In genomic region chrX:140956272-140956940, GRCm38 (mm10) we compare ENCODE assay signal across 8 mouse cellular contexts. TPM values are rescaled to one million over a fixed set of nuclear protein-coding genes. Genes with fewer than 3 reads are reported as not detected.
DNase-seq lines count a peak whose midpoint lies in the region; ATAC-seq and TF ChIP-seq lines count a peak whose summit lies in the region.

Gene Psmd10 (minus strand): TSS chrX:140956728.
Gene Atg4a (plus strand): TSS chrX:140956907.

- no peaks in the 10 kb centered on the region for H3K27me3 ChIP-seq in heart, embryonic 12.5 days (replicated peaks)
- no peaks in the 10 kb centered on the region for H3K27me3 ChIP-seq in kidney, postnatal 0 days (ENCODE audit: insufficient read depth, low read length)
- H3K27me3 ChIP-seq in liver, embryonic 11.5 days (replicated peaks; ENCODE audit: control insufficient read depth, insufficient read depth, low read length), result peaks cover 3% of the 10 kb centered on the region; the same call in 1 of the 2 replicates
- H3K27me3 ChIP-seq in stomach, embryonic 14.5 days (ENCODE audit: control insufficient read depth, insufficient read depth, low read length), result no peaks in the 10 kb centered on the region

- no peaks in the 10 kb centered on the region for H3K4me1 ChIP-seq in heart, embryonic 12.5 days (replicated peaks)
- no peaks in the 10 kb centered on the region for H3K4me1 ChIP-seq in kidney, postnatal 0 days (replicated peaks; ENCODE audit: insufficient read depth, low read length)
- H3K4me1 ChIP-seq in liver, embryonic 11.5 days (replicated peaks; ENCODE audit: control insufficient read depth, insufficient read depth, low read length), result no peaks in the 10 kb centered on the region; the same call in 1 of the 2 replicates
- no peaks in the 10 kb centered on the region for H3K4me1 ChIP-seq in stomach, embryonic 14.5 days (ENCODE audit: control insufficient read depth, insufficient read depth, low read length)

- TF ChIP-seq CTCF in kidney, postnatal 0 days (IDR thresholded peaks at IDR 0.05; ENCODE audit: low read depth), result no peak

- peak within 1 kb of the TSS; percentile 63 for H3K4me3 ChIP-seq in heart, embryonic 12.5 days
- H3K4me3 ChIP-seq in kidney, postnatal 0 days (replicated peaks; ENCODE audit: low read depth, low read length), result peak within 1 kb of the TSS; percentile 48
- H3K4me3 ChIP-seq in liver, embryonic 11.5 days (ENCODE audit: low read depth, low read length), result peak within 1 kb of the TSS; percentile 58
- H3K4me3 ChIP-seq in stomach, embryonic 14.5 days (ENCODE audit: low read depth, low read length), result peak within 1 kb of the TSS; percentile 38

- H3K36me3 ChIP-seq in heart, embryonic 12.5 days, result peaks cover 5% of the 10 kb centered on the region; the same call in 1 of the 2 replicates
- no peaks in the 10 kb centered on the region for H3K36me3 ChIP-seq in kidney, postnatal 0 days (ENCODE audit: insufficient read depth, low read length)
- no peaks in the 10 kb centered on the region for H3K36me3 ChIP-seq in liver, embryonic 11.5 days (ENCODE audit: control insufficient read depth, insufficient read depth, low read length)
- no peaks in the 10 kb centered on the region for H3K36me3 ChIP-seq in stomach, embryonic 14.5 days (ENCODE audit: control insufficient read depth, insufficient read depth, low read length)

- peak; percentile 94 for DNase-seq in CD4-positive helper T cell, adult 2 months (ENCODE audit: low read depth, low spot score)
- peak; percentile 86 for DNase-seq in brain, embryonic 18.5 days (ENCODE audit: low read depth, low spot score)
- DNase-seq in kidney, postnatal 0 days (ENCODE audit: low spot score), result peak; percentile 98
- peak; percentile 78 for DNase-seq in liver, embryonic 11.5 days (ENCODE audit: low spot score)
- DNase-seq in naive thymus-derived CD4-positive, alpha-beta T cell, adult 2 months (ENCODE audit: low read depth), result peak; percentile 94

- H3K4me2 ChIP-seq in heart, embryonic 12.5 days, result peak within 1 kb of the TSS; percentile 68
- H3K4me2 ChIP-seq in kidney, postnatal 0 days (ENCODE audit: low read length), result peak within 1 kb of the TSS; percentile 54
- peak within 1 kb of the TSS; percentile 64 for H3K4me2 ChIP-seq in liver, embryonic 11.5 days
- H3K4me2 ChIP-seq in stomach, embryonic 14.5 days (replicated peaks; ENCODE audit: low read depth, low read length), result peak within 1 kb of the TSS; percentile 56

- no peaks in the 10 kb centered on the region for H3K9me3 ChIP-seq in heart, embryonic 12.5 days (replicated peaks)
- no peaks in the 10 kb centered on the region for H3K9me3 ChIP-seq in kidney, postnatal 0 days (replicated peaks; ENCODE audit: low read length)
- no peaks in the 10 kb centered on the region for H3K9me3 ChIP-seq in liver, embryonic 11.5 days (ENCODE audit: control insufficient read depth, low read length)
- H3K9me3 ChIP-seq in stomach, embryonic 14.5 days (ENCODE audit: control insufficient read depth, low read depth, low read length), result no peaks in the 10 kb centered on the region

- H3K9ac ChIP-seq in heart, embryonic 12.5 days, result peak within 1 kb of the TSS; percentile 58
- H3K9ac ChIP-seq in kidney, postnatal 0 days (ENCODE audit: low read depth, low read length), result peak within 1 kb of the TSS; percentile 47; the same call in 1 of the 2 replicates
- H3K9ac ChIP-seq in liver, embryonic 11.5 days (ENCODE audit: low read depth, low read length), result peak within 1 kb of the TSS; percentile 57
- peak within 1 kb of the TSS; percentile 19 for H3K9ac ChIP-seq in stomach, embryonic 14.5 days (replicated peaks; ENCODE audit: low read depth, low read length)

- no peak within 1 kb of the TSS; the same call in 1 of the 2 replicates for H3K27ac ChIP-seq in heart, embryonic 12.5 days (ENCODE audit: poor library complexity, severe bottlenecking)
- 0 out of 2 replicates have a peak within 1 kb of the TSS, but pooled peaks have one; percentile 19 for H3K27ac ChIP-seq in kidney, postnatal 0 days
- H3K27ac ChIP-seq in liver, embryonic 11.5 days (ENCODE audit: low read depth, low read length), result 0 out of 2 replicates have a peak within 1 kb of the TSS, but pooled peaks have one; percentile 21
- H3K27ac ChIP-seq in stomach, embryonic 14.5 days (ENCODE audit: low read length), result no peak within 1 kb of the TSS

- 19% methylated on average over 23 of the region's 23 CpGs for WGBS in heart, embryonic 12.5 days
- WGBS in kidney, postnatal 0 days, result 28% methylated on average over 23 of the region's 23 CpGs
- WGBS in liver, embryonic 11.5 days, result 19% methylated on average over 23 of the region's 23 CpGs
- 23% methylated on average over 23 of the region's 23 CpGs for WGBS in stomach, embryonic 14.5 days

- ATAC-seq in erythroid progenitor cell, adult 5-6 weeks (replicated peaks; ENCODE audit: low FRiP score, poor library complexity, severe bottlenecking), result peak; percentile 87
- peak; percentile 96 for ATAC-seq in heart, embryonic 12.5 days (ENCODE audit: insufficient number of reproducible peaks, low FRiP score)
- peak; percentile 99 for ATAC-seq in kidney, postnatal 0 days (replicated peaks; ENCODE audit: low FRiP score, low read depth)
- ATAC-seq in liver, embryonic 11.5 days (replicated peaks; ENCODE audit: low FRiP score), result peak; percentile 95
- ATAC-seq in stomach, embryonic 14.5 days (ENCODE audit: insufficient number of reproducible peaks, insufficient read depth, low FRiP score, low read depth), result peak; percentile 96

RNA-seq across cellular contexts. Expression of gene Psmd10, which starts in this region (rescaled TPM):
- 18.0 and 26.3 TPM in 2 replicates for total RNA-seq in erythroid progenitor cell, adult 5-6 weeks (2015; ENCODE audit: low replicate concordance)
- 8.3 and 25.5 TPM in 2 replicates for total RNA-seq in erythroid progenitor cell, adult 5-6 weeks (2017; ENCODE audit: low replicate concordance)
- polyA plus RNA-seq in heart, embryonic 12.5 days (2016; fragmentation: Nextera tagmentation; extraction: Ambion mirVana), result 33.3 and 34.6 TPM in 2 replicates
- 58.1 and 59.1 TPM in 2 replicates for polyA plus RNA-seq in kidney, postnatal 0 days (2015; fragmentation: Nextera tagmentation; extraction: Ambion mirVana)
- polyA plus RNA-seq in liver, embryonic 11.5 days (2014; fragmentation: Nextera tagmentation; extraction: Ambion mirVana), result 50.3 and 53.6 TPM in 2 replicates
- 38.0 and 44.8 TPM in 2 replicates for polyA plus RNA-seq in stomach, embryonic 14.5 days (2014; fragmentation: Nextera tagmentation; extraction: Ambion mirVana)

RNA-seq across cellular contexts. Expression of gene Atg4a, which starts in this region (rescaled TPM):
- total RNA-seq in erythroid progenitor cell, adult 5-6 weeks (2015; ENCODE audit: low replicate concordance), result 91.9 and 102 TPM in 2 replicates
- 80.8 and 113 TPM in 2 replicates for total RNA-seq in erythroid progenitor cell, adult 5-6 weeks (2017; ENCODE audit: low replicate concordance)
- polyA plus RNA-seq in heart, embryonic 12.5 days (2016; fragmentation: Nextera tagmentation; extraction: Ambion mirVana), result 13.4 and 14.3 TPM in 2 replicates
- polyA plus RNA-seq in kidney, postnatal 0 days (2015; fragmentation: Nextera tagmentation; extraction: Ambion mirVana), result 26.6 and 30.8 TPM in 2 replicates
- 19.6 and 20.6 TPM in 2 replicates for polyA plus RNA-seq in liver, embryonic 11.5 days (2014; fragmentation: Nextera tagmentation; extraction: Ambion mirVana)
- polyA plus RNA-seq in stomach, embryonic 14.5 days (2014; fragmentation: Nextera tagmentation; extraction: Ambion mirVana), result 16.4 and 17.4 TPM in 2 replicates

Comparison
In these comparisons a context has a peak if more than half of its experiments do, and no peak if none do; other contexts are left out.
1. H3K27ac ChIP-seq: peak in kidney, postnatal 0 days (single experiment) and liver, embryonic 11.5 days (single experiment); none in heart, embryonic 12.5 days (single experiment) and stomach, embryonic 14.5 days (single experiment).
2. Peak in every context shown above with its lines, with median percentiles within 50 percentile points of each other: DNase-seq, ATAC-seq, H3K4me2 ChIP-seq, H3K4me3 ChIP-seq and H3K9ac ChIP-seq.